Mouse (Mus musculus) embryonic facial prominence, embryonic 14.5 days (tissue): Measurements from ENCODE around the gene Enpp7. TPM values are rescaled to one million over a fixed set of nuclear protein-coding genes. Genes with fewer than 3 reads are reported as not detected.
A peak's percentile ranks its signal among the peaks of the same experiment; 100 is the strongest.

Source experiments
- ATAC-seq: fragments of 200-750 bp; cut with Nextera tagmentation; 2 replicates; pipeline ENCODE4 v1.8.0; 2017; ENCODE audit warnings: low read depth, moderate number of reproducible peaks, moderate TSS enrichment
- DNase-seq: peaks from one replicate; pipeline ENCODE4 v3.0.0-alpha.2; 2015; ENCODE audit warnings: low spot score
- H3K27ac ChIP-seq: fragments of 300-500 bp; sonication (generic); replicated peaks from 2 replicates; pipeline ENCODE4 v1.5.1; 2014; ENCODE audit warnings: low read depth, mild to moderate bottlenecking, low read length, moderate library complexity
- H3K27me3 ChIP-seq: fragments of 300-500 bp; sonication (generic); replicated peaks from 2 replicates; pipeline ENCODE4 v1.6.1; 2014; ENCODE audit warnings: low read length; ENCODE audit not compliant: control insufficient read depth, insufficient read depth
- H3K36me3 ChIP-seq: fragments of 300-500 bp; sonication (generic); 2 replicates; pipeline ENCODE4 v1.6.1; 2014; ENCODE audit warnings: low read length, mixed read lengths; ENCODE audit not compliant: control insufficient read depth, insufficient read depth
- H3K4me1 ChIP-seq: fragments of 300-500 bp; sonication (generic); 2 replicates; pipeline ENCODE4 v1.6.1; 2014; ENCODE audit warnings: antibody characterized with exemption, low read length; ENCODE audit not compliant: control insufficient read depth, insufficient read depth
- H3K4me2 ChIP-seq: fragments of 300-500 bp; sonication (generic); 2 replicates; pipeline ENCODE4 v1.6.1; 2014; ENCODE audit warnings: low read depth, mild to moderate bottlenecking, low read length, moderate library complexity, mixed read lengths
- H3K4me3 ChIP-seq: fragments of 300-500 bp; sonication (generic); 2 replicates; pipeline ENCODE4 v1.5.1; 2014; ENCODE audit warnings: low read depth, mild to moderate bottlenecking, low read length
- H3K9ac ChIP-seq: fragments of 300-500 bp; sonication (generic); 2 replicates; pipeline ENCODE4 v1.6.1; 2014; ENCODE audit warnings: low read depth, mild to moderate bottlenecking, low read length, moderate library complexity, mixed read lengths
- H3K9me3 ChIP-seq: fragments of 300-500 bp; sonication (generic); 2 replicates; pipeline ENCODE4 v1.6.1; 2016; ENCODE audit warnings: low read length; ENCODE audit not compliant: control insufficient read depth
- WGBS: fragments of 180-500 bp; shearing (Covaris S2); extraction: QIAGEN DNeasy Blood & Tissue Kit; methylation state at CpG from one replicate; pipeline ENCODE4 v1.1.7; 2014; 5-methylcytosine and 5-hydroxymethylcytosine counted together
- polyA plus RNA-seq: library from polyadenylated mRNA; unstranded; fragments of >200 nt; fragmentation: Nextera tagmentation; extraction: Ambion mirVana; gene quantifications from 2 replicates; pipeline ENCODE4 v1.2.1, GENCODE M21; 2014

Gene Enpp7
- polyA plus RNA-seq, 1 experiment from 2014 or later: not detected

GRCm38 (mm10) chr11:119035094-119035685, 47.2 kb downstream of the Enpp7 start:
- Histone ChIP-seq H3K36me3 (peaks cover 26% of the 10 kb centered on the region), H3K27me3 (peaks cover 47% of the 10 kb centered on the region), H3K9me3 (no peaks in the 10 kb centered on the region), H3K4me2 (peak overlapping the region; percentile 58), H3K4me1 (peaks cover 27% of the 10 kb centered on the region), H3K27ac (no peak overlapping the region), H3K9ac (no peak overlapping the region), H3K4me3 (peak overlapping the region; percentile 38; the same call in 1 of the 2 replicates)
- no peak for DNase-seq
- WGBS: 2% methylated on average over 20 of the region's 21 CpGs
- no peak for ATAC-seq

DNA sequence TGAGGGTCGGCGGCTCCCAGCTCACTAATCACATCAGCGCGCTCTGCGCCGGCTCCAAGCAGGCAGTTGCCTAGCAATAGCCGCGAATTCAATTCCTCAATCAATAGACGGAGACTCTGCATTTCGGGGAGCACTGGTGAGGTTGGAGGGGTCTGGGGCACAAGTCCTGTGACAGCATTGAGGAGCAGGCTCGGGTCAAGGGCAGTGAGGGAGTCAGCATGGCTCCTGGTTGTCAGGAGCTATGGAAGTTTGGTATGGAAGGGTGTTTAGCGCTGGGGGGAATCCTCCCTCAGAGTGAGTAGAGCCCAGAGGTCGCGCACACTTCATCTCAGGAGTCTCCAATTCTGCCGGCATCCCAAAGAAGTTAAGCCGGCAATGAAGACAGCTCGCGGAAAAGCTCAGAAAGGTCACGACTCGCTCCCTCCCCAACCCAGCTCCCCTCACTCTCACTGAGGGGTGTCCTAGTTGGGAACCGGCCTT, 47.7 kb downstream of the Enpp7 start:
- H3K4me2 ChIP-seq: 0 out of 2 replicates have a peak overlapping the region, but pooled peaks have one; percentile 58
- no peak overlapping the region for H3K4me3 ChIP-seq
- H3K4me1 ChIP-seq: peaks cover 27% of the 10 kb centered on the region
- H3K27ac ChIP-seq: no peak overlapping the region
- no peak for ATAC-seq
- H3K36me3 ChIP-seq: peaks cover 21% of the 10 kb centered on the region
- no peaks in the 10 kb centered on the region for H3K9me3 ChIP-seq
- peaks cover 47% of the 10 kb centered on the region for H3K27me3 ChIP-seq
- DNase-seq: no peak
- 5% methylated on average over 21 of the region's 21 CpGs for WGBS
- no peak overlapping the region for H3K9ac ChIP-seq

DNA sequence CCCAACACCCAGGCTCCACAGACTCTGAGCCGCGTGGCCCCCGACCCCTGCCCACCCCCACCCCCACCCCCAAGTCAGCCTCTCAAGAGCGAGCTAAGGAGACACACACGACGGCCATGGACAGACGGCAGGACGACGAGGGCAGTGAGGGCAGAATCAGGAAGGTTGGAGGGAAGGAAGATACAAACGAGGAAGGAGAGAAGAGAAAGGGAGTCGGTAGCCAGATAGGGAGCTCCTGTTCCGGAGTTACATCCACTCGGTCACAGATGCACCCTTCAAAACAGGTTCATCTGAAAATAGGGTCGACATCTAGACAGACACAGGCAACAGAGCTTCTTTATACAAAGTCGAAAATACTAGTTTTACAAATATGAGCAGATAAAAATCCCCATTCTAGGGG, 48.5 kb downstream of the Enpp7 start:
- no peaks in the 10 kb centered on the region for H3K9me3 ChIP-seq
- peaks cover 27% of the 10 kb centered on the region for H3K4me1 ChIP-seq
- peak overlapping the region; percentile 50 for H3K4me3 ChIP-seq
- peak overlapping the region; percentile 92 for H3K4me2 ChIP-seq
- 5% methylated on average over 15 of the region's 15 CpGs for WGBS
- H3K27ac ChIP-seq: no peak overlapping the region
- DNase-seq (no peak), ATAC-seq (no peak)
- H3K36me3 ChIP-seq: peaks cover 17% of the 10 kb centered on the region
- no peak overlapping the region for H3K9ac ChIP-seq
- H3K27me3 ChIP-seq: peaks cover 50% of the 10 kb centered on the region

- peaks cover 57% of the 10 kb centered on the region for H3K27me3 ChIP-seq
- peak overlapping the region; percentile 92 for H3K4me2 ChIP-seq
- 2% methylated on average over 49 of the region's 57 CpGs for WGBS
- no peak overlapping the region for H3K27ac ChIP-seq
- peaks cover 34% of the 10 kb centered on the region for H3K4me1 ChIP-seq
- H3K36me3 ChIP-seq: peaks cover 12% of the 10 kb centered on the region
- no peaks in the 10 kb centered on the region for H3K9me3 ChIP-seq
- ATAC-seq: no peak
- peak overlapping the region; percentile 51 for H3K9ac ChIP-seq
- H3K4me3 ChIP-seq: peak overlapping the region; percentile 50
- DNase-seq: no peak
These were observed 49.2 kb downstream of the Enpp7 start for GRCm38 (mm10) chr11:119036934-119037779.

- Histone ChIP-seq H3K4me3 (peak overlapping the region; percentile 50), H3K9ac (peak overlapping the region; percentile 10; the same call in 1 of the 2 replicates), H3K4me1 (peaks cover 39% of the 10 kb centered on the region), H3K36me3 (peaks cover 12% of the 10 kb centered on the region), H3K27ac (no peak overlapping the region), H3K4me2 (peak overlapping the region; percentile 92), H3K27me3 (peaks cover 61% of the 10 kb centered on the region), H3K9me3 (no peaks in the 10 kb centered on the region)
- DNase-seq (peak; percentile 53), ATAC-seq (no peak)
- 11% methylated on average over 18 of the region's 18 CpGs for WGBS
These were observed 49.9 kb downstream of the Enpp7 start for GRCm38 (mm10) chr11:119037780-119038401.

DNA sequence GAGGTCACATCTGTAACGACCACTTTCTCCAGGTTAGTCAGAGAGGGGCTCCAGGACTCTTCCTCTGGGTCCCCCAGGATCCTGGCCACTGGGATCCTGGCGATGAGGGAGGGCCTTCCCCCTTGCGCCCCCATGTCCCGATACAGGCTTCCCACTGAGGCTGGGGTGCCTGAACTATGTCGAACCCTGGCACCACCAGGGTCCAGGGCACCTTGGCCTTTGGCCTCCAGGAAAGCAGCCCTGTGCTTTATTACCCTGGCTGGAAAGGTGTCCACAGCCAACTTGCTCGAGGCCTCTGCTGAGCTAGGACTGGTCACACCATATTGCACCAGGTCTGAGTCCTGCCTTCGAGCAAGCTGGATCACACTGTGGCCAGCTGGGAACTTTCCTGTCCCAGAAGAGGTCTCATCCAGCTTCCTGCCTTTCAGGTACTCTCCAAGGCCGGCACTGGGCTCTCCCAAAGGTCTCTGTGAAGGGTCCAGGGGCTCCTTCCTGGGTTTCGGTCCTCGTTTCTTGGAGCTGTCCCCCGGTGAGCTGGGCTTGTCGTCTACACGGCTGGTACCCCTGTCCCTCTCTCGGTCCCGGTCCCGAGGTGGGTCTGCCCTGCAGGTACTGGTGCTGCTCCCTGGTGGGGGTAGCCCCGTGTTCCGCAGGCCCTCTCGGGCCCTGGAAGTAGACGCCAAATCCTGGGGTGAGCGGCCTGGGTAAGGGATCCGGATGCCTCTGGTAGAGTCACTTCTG, 50.9 kb downstream of the Enpp7 start:
- peaks cover 12% of the 10 kb centered on the region for H3K36me3 ChIP-seq
- 0 out of 2 replicates have a peak overlapping the region, but pooled peaks have one; percentile 1 for H3K4me3 ChIP-seq
- DNase-seq: no peak
- no peak overlapping the region for H3K9ac ChIP-seq
- peaks cover 63% of the 10 kb centered on the region for H3K27me3 ChIP-seq
- no peaks in the 10 kb centered on the region for H3K9me3 ChIP-seq
- no peak overlapping the region; the same call in none of the 2 replicates for H3K4me2 ChIP-seq
- 50% methylated on average over 20 of the region's 22 CpGs for WGBS
- no peak for ATAC-seq
- no peak overlapping the region for H3K27ac ChIP-seq
- H3K4me1 ChIP-seq: peaks cover 41% of the 10 kb centered on the region

- H3K27me3 ChIP-seq: peaks cover 69% of the 10 kb centered on the region
- H3K4me1 ChIP-seq: peaks cover 43% of the 10 kb centered on the region
- no peak overlapping the region; the same call in 1 of the 2 replicates for H3K27ac ChIP-seq
- ATAC-seq (no peak), DNase-seq (no peak)
- peak overlapping the region; percentile 79 for H3K4me3 ChIP-seq
- peak overlapping the region; percentile 97 for H3K4me2 ChIP-seq
- H3K9me3 ChIP-seq: no peaks in the 10 kb centered on the region
- H3K36me3 ChIP-seq: peaks cover 12% of the 10 kb centered on the region
- H3K9ac ChIP-seq: peak overlapping the region; percentile 89
- 8% methylated on average over 21 of the region's 21 CpGs for WGBS
These were observed 51.9 kb downstream of the Enpp7 start for GRCm38 (mm10) chr11:119039732-119040512.
